Mouse (Mus musculus) limb, embryonic 12.5 days (tissue): ENCODE results near the gene Gm2696. TPM values are rescaled to one million over a fixed set of nuclear protein-coding genes. Genes with fewer than 3 reads are reported as not detected.

ENCODE experiments used
- ATAC-seq: fragments of 200-750 bp; cut with Nextera tagmentation; 2 replicates; pipeline ENCODE4 v1.8.0; 2017; ENCODE audit warnings: low read depth, moderate TSS enrichment; ENCODE audit not compliant: insufficient number of reproducible peaks, insufficient read depth, low FRiP score, low TSS enrichment
- H3K27ac ChIP-seq: fragments of 300-500 bp; sonication (generic); 2 replicates; pipeline ENCODE4 v1.5.1; 2016; ENCODE audit warnings: mild to moderate bottlenecking, moderate library complexity
- H3K27me3 ChIP-seq: fragments of 300-500 bp; sonication (generic); 2 replicates; pipeline ENCODE4 v1.6.1; 2016; ENCODE audit warnings: mild to moderate bottlenecking, moderate library complexity
- H3K36me3 ChIP-seq: fragments of 300-500 bp; sonication (generic); 2 replicates; pipeline ENCODE4 v1.6.1; 2016; ENCODE audit warnings: mild to moderate bottlenecking, moderate library complexity
- H3K4me1 ChIP-seq: fragments of 300-500 bp; sonication (generic); replicated peaks from 2 replicates; pipeline ENCODE4 v1.6.1; 2016
- H3K4me2 ChIP-seq: fragments of 300-500 bp; sonication (generic); 2 replicates; pipeline ENCODE4 v1.6.1; 2016; ENCODE audit warnings: mild to moderate bottlenecking, moderate library complexity
- H3K4me3 ChIP-seq: fragments of 300-500 bp; sonication (generic); replicated peaks from 2 replicates; pipeline ENCODE4 v1.5.1; 2016; ENCODE audit warnings: mild to moderate bottlenecking
- H3K9ac ChIP-seq: fragments of 300-500 bp; sonication (generic); replicated peaks from 2 replicates; pipeline ENCODE4 v1.6.1; 2016; ENCODE audit warnings: mild to moderate bottlenecking, moderate library complexity
- H3K9me3 ChIP-seq: fragments of 300-500 bp; sonication (generic); 2 replicates; pipeline ENCODE4 v1.6.1; 2016; ENCODE audit warnings: mild to moderate bottlenecking, moderate library complexity
- WGBS: fragments of 180-500 bp; shearing (Covaris S2); methylation state at CpG from one replicate; pipeline ENCODE4 v1.1.7; 2016; 5-methylcytosine and 5-hydroxymethylcytosine counted together
- polyA plus RNA-seq: library from polyadenylated mRNA; unstranded; fragments of >200 nt; fragmentation: Nextera tagmentation; extraction: Ambion mirVana; gene quantifications from 2 replicates; pipeline ENCODE4 v1.2.1, GENCODE M21; 2016

The Gm2696 gene
- polyA plus RNA-seq, 1 experiment from 2014 or later: not detected

GRCm38 (mm10) chr10:77846961-77847360 lies 32.5 kb downstream of the Gm2696 start:
- H3K9me3 ChIP-seq: peaks cover 23% of the 10 kb centered on the region
- no peaks in the 10 kb centered on the region for H3K4me1 ChIP-seq
- no peak overlapping the region for H3K27ac ChIP-seq
- no peak overlapping the region for H3K4me3 ChIP-seq
- H3K27me3 ChIP-seq: peaks cover 3% of the 10 kb centered on the region; the same call in 1 of the 2 replicates
- no peak overlapping the region for H3K9ac ChIP-seq
- no peak overlapping the region for H3K4me2 ChIP-seq
- WGBS: 18% methylated on average over 2 of the region's 2 CpGs
- H3K36me3 ChIP-seq: no peaks in the 10 kb centered on the region
- ATAC-seq: no peak

GRCm38 (mm10) chr10:77847538-77847937 lies 33.1 kb downstream of the Gm2696 start:
- H3K4me1 ChIP-seq: no peaks in the 10 kb centered on the region
- H3K4me3 ChIP-seq: no peak overlapping the region
- peaks cover 3% of the 10 kb centered on the region; the same call in 1 of the 2 replicates for H3K27me3 ChIP-seq
- peaks cover 23% of the 10 kb centered on the region for H3K9me3 ChIP-seq
- H3K27ac ChIP-seq: no peak overlapping the region
- ATAC-seq: no peak
- H3K4me2 ChIP-seq: no peak overlapping the region
- H3K36me3 ChIP-seq: no peaks in the 10 kb centered on the region
- WGBS: 79% methylated on average over 2 of the region's 2 CpGs
- H3K9ac ChIP-seq: no peak overlapping the region

- Histone ChIP-seq H3K4me2 (no peak within 1 kb of the TSS), H3K4me3 (no peak within 1 kb of the TSS), H3K27ac (no peak within 1 kb of the TSS), H3K36me3 (no peaks in the 10 kb centered on the region), H3K9ac (no peak within 1 kb of the TSS), H3K4me1 (no peaks in the 10 kb centered on the region), H3K9me3 (peaks cover 6% of the 10 kb centered on the region; the same call in 1 of the 2 replicates), H3K27me3 (peaks cover 3% of the 10 kb centered on the region)
- 74% methylated on average over 9 of the region's 9 CpGs for WGBS
- ATAC-seq: no peak
These were observed 38.1 kb downstream of the Gm2696 start, which contains the start of gene Gm10318 for GRCm38 (mm10) chr10:77852559-77852958. Gm10318 (plus strand) TSS chr10:77852859.

DNA sequence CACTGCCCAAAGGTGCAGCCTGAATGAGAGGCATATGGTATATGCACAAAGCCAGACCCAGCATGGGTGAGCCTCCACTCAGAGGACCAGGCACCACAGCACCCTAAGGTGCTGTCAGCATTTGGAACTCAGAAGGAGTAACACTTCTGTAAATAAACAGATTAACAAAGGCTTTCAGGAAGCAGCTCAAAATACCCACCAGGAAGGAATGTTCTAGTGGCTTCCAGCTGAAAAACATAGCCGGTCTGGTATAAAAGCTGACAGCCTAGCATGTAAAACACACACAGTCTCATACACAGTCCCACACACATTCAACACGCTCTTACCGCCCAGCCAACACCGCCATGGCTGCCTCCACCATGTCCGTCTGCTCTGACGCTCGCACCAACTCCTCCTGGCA lies 47.2 kb downstream of the Gm2696 start, which contains the start of gene Gm3285:
Gm3285 (plus strand) TSS at position 301 of the 400 bp plus-strand sequence.
- H3K27me3 ChIP-seq: no peaks in the 10 kb centered on the region; the same call in 1 of the 2 replicates
- H3K4me3 ChIP-seq: no peak within 1 kb of the TSS
- H3K9ac ChIP-seq: no peak within 1 kb of the TSS
- no peak within 1 kb of the TSS for H3K4me2 ChIP-seq
- H3K4me1 ChIP-seq: no peaks in the 10 kb centered on the region
- no peak within 1 kb of the TSS for H3K27ac ChIP-seq
- H3K9me3 ChIP-seq: no peaks in the 10 kb centered on the region
- WGBS: 48% methylated on average over 7 of the region's 7 CpGs
- no peak for ATAC-seq
- H3K36me3 ChIP-seq: no peaks in the 10 kb centered on the region

- WGBS: 28% methylated on average over 14 of the region's 14 CpGs
- H3K27me3 ChIP-seq: no peaks in the 10 kb centered on the region; the same call in 1 of the 2 replicates
- H3K9me3 ChIP-seq: no peaks in the 10 kb centered on the region
- H3K4me3 ChIP-seq: peak overlapping the region; percentile 24
- H3K36me3 ChIP-seq: no peaks in the 10 kb centered on the region
- H3K4me2 ChIP-seq: peak overlapping the region; percentile 46
- no peak overlapping the region for H3K27ac ChIP-seq
- no peaks in the 10 kb centered on the region for H3K4me1 ChIP-seq
- peak; percentile 60; the same call in 1 of the 2 replicates for ATAC-seq
- no peak overlapping the region for H3K9ac ChIP-seq
These were observed 49.7 kb downstream of the Gm2696 start for GRCm38 (mm10) chr10:77864067-77864761.

DNA sequence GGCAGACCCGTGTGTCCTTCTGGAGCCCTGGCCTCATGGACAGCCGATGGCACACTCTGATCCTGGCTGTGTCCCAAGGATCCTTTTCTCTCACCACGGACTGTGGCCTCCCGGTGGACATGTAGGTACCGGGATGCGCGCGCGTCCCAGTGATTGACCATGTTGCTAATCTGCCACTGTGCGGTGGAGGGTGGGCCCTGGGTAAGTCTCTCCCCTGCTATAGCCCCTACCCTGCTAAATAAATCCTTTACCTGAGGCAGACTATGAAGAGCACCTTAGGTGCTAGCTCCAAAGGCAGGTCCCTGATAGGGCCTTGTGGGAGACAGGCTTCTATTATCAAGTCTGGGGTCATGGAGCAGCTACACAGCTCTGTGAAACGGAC lies 50.3 kb downstream of the Gm2696 start:
- no peak overlapping the region for H3K9ac ChIP-seq
- ATAC-seq: peak; percentile 5; the same call in 1 of the 2 replicates
- WGBS: 25% methylated on average over 11 of the region's 11 CpGs
- H3K4me2 ChIP-seq: peak overlapping the region; percentile 46
- no peak overlapping the region for H3K27ac ChIP-seq
- peak overlapping the region; percentile 24 for H3K4me3 ChIP-seq
- H3K4me1 ChIP-seq: no peaks in the 10 kb centered on the region
- H3K36me3 ChIP-seq: no peaks in the 10 kb centered on the region
- no peaks in the 10 kb centered on the region; the same call in 1 of the 2 replicates for H3K27me3 ChIP-seq
- no peaks in the 10 kb centered on the region for H3K9me3 ChIP-seq

GRCm38 (mm10) chr10:77867546-77867945 lies 53.1 kb downstream of the Gm2696 start:
- H3K9me3 ChIP-seq: no peaks in the 10 kb centered on the region
- ATAC-seq: no peak
- H3K4me1 ChIP-seq: no peaks in the 10 kb centered on the region
- 5% methylated on average over 1 of the region's 1 CpGs for WGBS
- H3K9ac ChIP-seq: no peak overlapping the region
- no peaks in the 10 kb centered on the region; the same call in 1 of the 2 replicates for H3K27me3 ChIP-seq
- no peaks in the 10 kb centered on the region for H3K36me3 ChIP-seq
- H3K27ac ChIP-seq: no peak overlapping the region
- H3K4me3 ChIP-seq: no peak overlapping the region
- no peak overlapping the region for H3K4me2 ChIP-seq

DNA sequence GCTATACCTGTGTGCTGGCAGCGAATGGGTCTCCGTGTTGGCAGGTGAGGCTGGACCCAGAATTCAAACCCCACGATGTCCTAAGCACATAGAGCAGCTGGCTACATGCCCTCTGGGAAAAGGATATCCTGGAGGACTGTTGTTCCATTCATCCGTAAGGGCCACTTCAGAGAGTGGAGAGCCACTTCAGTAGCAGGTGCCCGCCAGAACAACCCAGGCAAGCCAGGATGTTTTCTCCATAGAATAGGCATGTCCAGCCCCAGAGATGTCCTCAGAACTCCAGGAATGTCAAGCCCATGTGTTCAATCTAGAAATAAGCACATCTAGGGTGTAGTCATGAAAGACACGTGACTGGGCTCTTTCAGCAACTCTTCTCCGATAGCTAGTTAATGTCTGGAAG lies 55.2 kb downstream of the Gm2696 start:
- 90% methylated on average over 7 of the region's 7 CpGs for WGBS

DNA sequence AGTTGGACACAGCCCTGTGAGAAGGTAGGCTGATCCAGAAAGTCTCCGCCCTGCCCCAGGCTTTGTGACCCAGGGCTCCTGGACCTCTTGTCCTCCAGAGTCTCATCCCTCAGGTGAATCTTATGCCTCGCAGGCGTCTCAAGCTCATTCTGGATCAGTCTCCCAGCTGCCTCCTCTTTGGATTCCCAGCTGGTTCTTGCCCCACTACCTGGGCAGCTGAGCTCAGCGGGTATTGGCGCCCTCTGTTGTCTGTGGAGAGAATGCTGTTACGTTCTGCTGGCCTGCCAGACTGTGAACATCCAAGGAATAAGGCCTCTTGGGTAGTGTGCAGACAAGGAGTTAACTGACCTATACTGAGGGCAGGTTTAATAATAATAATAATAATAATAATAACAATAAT lies 64.5 kb downstream of the Gm2696 start:
- Histone ChIP-seq H3K4me1 (no peaks in the 10 kb centered on the region), H3K9ac (no peak overlapping the region), H3K4me3 (no peak overlapping the region), H3K36me3 (no peaks in the 10 kb centered on the region), H3K4me2 (no peak overlapping the region), H3K27ac (no peak overlapping the region), H3K27me3 (no peaks in the 10 kb centered on the region), H3K9me3 (peaks cover 4% of the 10 kb centered on the region; the same call in 1 of the 2 replicates)
- WGBS: 68% methylated on average over 6 of the region's 6 CpGs
- ATAC-seq: no peak

More for the DNA sequence above, 55.2 kb downstream of the Gm2696 start:
- H3K9me3 ChIP-seq: no peaks in the 10 kb centered on the region
- H3K9ac ChIP-seq: no peak overlapping the region
- no peak overlapping the region for H3K4me2 ChIP-seq
- no peaks in the 10 kb centered on the region; the same call in 1 of the 2 replicates for H3K27me3 ChIP-seq
- no peaks in the 10 kb centered on the region for H3K36me3 ChIP-seq
- no peaks in the 10 kb centered on the region for H3K4me1 ChIP-seq
- H3K27ac ChIP-seq: no peak overlapping the region
- no peak for ATAC-seq
- H3K4me3 ChIP-seq: no peak overlapping the region

DNA sequence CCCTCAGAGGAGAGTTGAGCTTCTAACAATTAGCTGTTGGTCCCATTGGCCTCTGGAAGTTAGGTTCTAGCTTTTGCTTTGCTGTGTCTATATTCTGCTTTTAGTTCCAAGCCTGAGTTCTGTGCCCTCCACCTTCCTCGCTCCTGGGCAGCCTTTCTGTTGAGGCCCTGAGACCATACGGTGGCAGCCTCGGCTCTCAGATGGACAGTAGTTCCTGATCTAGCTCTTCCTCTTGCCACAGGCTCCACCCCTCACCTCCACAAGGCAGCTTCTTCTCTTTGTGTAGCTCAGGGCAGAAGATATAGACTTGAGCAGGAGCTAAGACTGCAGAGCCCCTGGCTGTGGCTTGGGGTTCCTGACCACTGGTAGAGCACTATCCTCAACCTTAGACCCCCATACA lies 65.8 kb downstream of the Gm2696 start:
- peaks cover 4% of the 10 kb centered on the region; the same call in 1 of the 2 replicates for H3K9me3 ChIP-seq
- 73% methylated on average over 3 of the region's 3 CpGs for WGBS

GRCm38 (mm10) chr10:77882553-77882952 lies 68.1 kb downstream of the Gm2696 start:
- WGBS: 86% methylated on average over 5 of the region's 5 CpGs
- no peak for ATAC-seq
- no peaks in the 10 kb centered on the region for H3K27me3 ChIP-seq
- H3K9me3 ChIP-seq: peaks cover 4% of the 10 kb centered on the region; the same call in 1 of the 2 replicates
- H3K27ac ChIP-seq: no peak overlapping the region
- H3K4me3 ChIP-seq: no peak overlapping the region
- no peak overlapping the region for H3K9ac ChIP-seq
- H3K4me1 ChIP-seq: no peaks in the 10 kb centered on the region
- no peaks in the 10 kb centered on the region for H3K36me3 ChIP-seq
- H3K4me2 ChIP-seq: no peak overlapping the region

More for the DNA sequence above, 65.8 kb downstream of the Gm2696 start:
- Histone ChIP-seq H3K9ac (no peak overlapping the region), H3K36me3 (no peaks in the 10 kb centered on the region), H3K4me1 (no peaks in the 10 kb centered on the region), H3K4me3 (no peak overlapping the region), H3K27me3 (no peaks in the 10 kb centered on the region), H3K27ac (no peak overlapping the region), H3K4me2 (no peak overlapping the region)
- ATAC-seq: no peak
